ENCODE assay signal across 19 mouse cellular contexts in genomic region chr14:78699634-78700033, GRCm38 (mm10).
"Had no signal": no experiment of that assay in that cellular context is flagged by ENCODE, and none has a peak within 500 bp of the region (broad histone marks: within the 10 kb centered on the region; RNA-seq: fewer than 3 reads in every experiment).

No protein-coding gene starts in this region.

- H3K9me3 ChIP-seq: liver, embryonic 13.5 days; liver, embryonic 15.5 days; lung, embryonic 15.5 days; midbrain, embryonic 13.5 days had no signal

- H3K4me1 ChIP-seq: liver, embryonic 15.5 days; midbrain, embryonic 10.5 days had no signal

- H3K9ac ChIP-seq: liver, embryonic 13.5 days; liver, embryonic 15.5 days; liver, postnatal 0 days; lung, embryonic 15.5 days; midbrain, embryonic 13.5 days had no signal

- H3K4me3 ChIP-seq: liver, embryonic 13.5 days; liver, embryonic 15.5 days; lung, embryonic 15.5 days; midbrain, embryonic 10.5 days; midbrain, embryonic 13.5 days; myocyte had no signal

- H3K27me3 ChIP-seq: liver, embryonic 13.5 days; liver, embryonic 15.5 days; lung, embryonic 15.5 days; midbrain, embryonic 13.5 days had no signal

- H3K27ac ChIP-seq: liver, embryonic 13.5 days; liver, embryonic 15.5 days; lung, embryonic 15.5 days; macrophage; midbrain, embryonic 10.5 days; midbrain, embryonic 13.5 days had no signal

- DNase-seq: liver, embryonic 13.5 days; liver, postnatal 0 days; lung, adult 2 months; lung, postnatal 14 days; lung, postnatal 36 days; retina, postnatal 1 day; right cerebral cortex, postnatal 4 days; spleen, adult 18-20 months; thymus, adult 18-20 months; thymus, postnatal 14 days; thymus, postnatal 36 days had no signal

- ATAC-seq: liver, postnatal 0 days; lung, postnatal 0 days; midbrain, embryonic 13.5 days had no signal

- H3K4me2 ChIP-seq: liver, embryonic 11.5 days; liver, embryonic 13.5 days; liver, embryonic 15.5 days; lung, embryonic 15.5 days; midbrain, embryonic 13.5 days had no signal

- H3K36me3 ChIP-seq: liver, embryonic 13.5 days; liver, embryonic 15.5 days; lung, embryonic 15.5 days; midbrain, embryonic 10.5 days; midbrain, embryonic 13.5 days had no signal
